Mouse (Mus musculus) layer of hippocampus, adult 18-20 months (tissue): Measurements from ENCODE around the gene Cldn14. TPM values are rescaled to one million over a fixed set of nuclear protein-coding genes. Genes with fewer than 3 reads are reported as not detected.

Experiments used
- total RNA-seq, 2 experiments: library from RNA; stranded (reverse); gene quantifications; 2 replicates each; pipeline ENCODE4 v1.2.3; 2021

Gene Cldn14
- total RNA-seq, 2 experiments from 2014 or later: 0.58 to 1.1 TPM

Other genes starting within 250 kb of the Cldn14 start
- 10 to 100 TPM; 30.9 to 37.9 TPM for gene Morc3, start 176.7 kb downstream of the Cldn14 start, total RNA-seq
- under 1 TPM; 0.64 to 0.89 TPM for gene Chaf1b, start 124.9 kb downstream of the Cldn14 start, total RNA-seq
- under 1 TPM; 0.30 to 0.47 TPM for gene Sim2, start 76.1 kb upstream of the Cldn14 start, total RNA-seq